Mouse (Mus musculus) monocyte, adult 5-6 weeks (primary cell): ENCODE measurements around the gene Gm3448. TPM values are rescaled to one million over a fixed set of nuclear protein-coding genes. Genes with fewer than 3 reads are reported as not detected.
"Not testable (repeated sequence)": the region's sequence is repeated elsewhere in the genome, so short reads cannot be mapped to it uniquely, and the experiment has no call there.

Experiments used
- ATAC-seq: fragments of 153-309, 156-312 bp; replicated peaks from 2 replicates; pipeline ENCODE4 v1.8.0; 2017; ENCODE audit warnings: mild to moderate bottlenecking; ENCODE audit not compliant: low TSS enrichment, insufficient number of reproducible peaks, severe bottlenecking, poor library complexity, low FRiP score
- total RNA-seq: library from RNA; stranded (forward); fragments of 200-1000, 200-491, 200-594 nt; gene quantifications from 3 replicates; pipeline ENCODE4 v1.2.3, GENCODE M21; 2017

Gene Gm3448
- total RNA-seq, 1 experiment from 2014 or later: 14.7 TPM

GRCm38 (mm10) chr17:15052766-15053165 lies 11.4 kb upstream of the Gm3448 start:
- ATAC-seq: peak; percentile 79

- ATAC-seq: not testable (repeated sequence)
Observed at GRCm38 (mm10) chr17:15050338-15050737, 9.0 kb upstream of the Gm3448 start.

DNA sequence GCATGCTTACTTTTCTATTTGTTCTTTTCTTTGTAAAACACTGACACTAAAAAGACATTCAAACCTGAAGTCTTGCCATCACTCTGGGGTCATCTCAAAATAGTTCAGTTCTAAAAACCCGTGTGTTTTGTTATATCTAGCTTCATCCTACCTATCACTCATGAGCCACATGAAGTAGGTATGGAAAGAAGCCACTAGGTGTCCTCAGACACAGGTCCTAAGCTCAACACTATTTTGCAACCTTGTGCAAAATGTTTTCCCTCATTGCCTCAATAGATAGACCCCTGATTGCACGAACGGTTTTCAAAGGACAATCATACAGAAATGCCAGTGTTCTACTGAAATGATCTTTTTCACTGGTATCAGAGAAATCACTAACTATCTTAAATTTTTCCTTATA lies 882 bp downstream of the Gm3448 start:
- peak; percentile 67 for ATAC-seq

- ATAC-seq: not testable (repeated sequence)
Observed at GRCm38 (mm10) chr17:15031414-15031813, 9.9 kb downstream of the Gm3448 start.

- not testable (repeated sequence) for ATAC-seq
Observed at GRCm38 (mm10) chr17:15025513-15025912, 15.8 kb downstream of the Gm3448 start.

DNA sequence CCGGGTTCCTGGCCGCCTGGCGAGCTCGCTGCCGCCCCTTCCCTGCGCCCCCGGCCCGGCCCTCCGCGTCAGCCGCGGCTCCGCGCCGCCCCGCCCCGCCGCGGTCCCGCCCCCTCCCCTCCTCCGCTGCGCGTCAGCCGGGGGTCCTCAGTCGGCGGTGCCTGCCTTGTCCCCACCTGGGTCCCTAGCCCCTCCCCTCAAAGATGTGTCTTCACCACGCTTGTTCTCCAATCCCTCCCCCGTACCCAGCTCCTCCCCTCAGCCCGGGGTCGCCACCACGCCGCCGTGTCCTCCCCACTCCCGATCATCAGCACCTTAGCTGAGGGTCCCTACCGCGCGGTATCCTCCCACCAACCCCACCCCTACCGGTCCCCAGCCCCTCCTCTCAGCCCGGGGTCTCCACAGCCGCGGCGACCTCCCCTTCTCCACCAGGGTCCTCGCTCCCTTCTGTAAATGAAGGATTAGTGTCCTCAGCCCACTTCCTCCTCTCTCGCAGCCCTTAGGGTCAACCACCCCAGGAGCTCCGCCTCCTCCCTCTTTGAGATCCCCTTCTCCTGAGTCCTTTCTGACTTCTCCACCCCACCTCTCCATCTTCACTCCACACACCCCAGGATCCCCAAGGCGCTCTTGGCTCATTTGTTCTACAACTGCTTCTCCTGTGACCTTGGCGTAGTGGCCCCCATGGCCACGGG lies 16.7 kb downstream of the Gm3448 start:
- peak; percentile 41 for ATAC-seq

GRCm38 (mm10) chr17:15023878-15024492 lies 17.4 kb downstream of the Gm3448 start:
- not testable (repeated sequence) for ATAC-seq

DNA sequence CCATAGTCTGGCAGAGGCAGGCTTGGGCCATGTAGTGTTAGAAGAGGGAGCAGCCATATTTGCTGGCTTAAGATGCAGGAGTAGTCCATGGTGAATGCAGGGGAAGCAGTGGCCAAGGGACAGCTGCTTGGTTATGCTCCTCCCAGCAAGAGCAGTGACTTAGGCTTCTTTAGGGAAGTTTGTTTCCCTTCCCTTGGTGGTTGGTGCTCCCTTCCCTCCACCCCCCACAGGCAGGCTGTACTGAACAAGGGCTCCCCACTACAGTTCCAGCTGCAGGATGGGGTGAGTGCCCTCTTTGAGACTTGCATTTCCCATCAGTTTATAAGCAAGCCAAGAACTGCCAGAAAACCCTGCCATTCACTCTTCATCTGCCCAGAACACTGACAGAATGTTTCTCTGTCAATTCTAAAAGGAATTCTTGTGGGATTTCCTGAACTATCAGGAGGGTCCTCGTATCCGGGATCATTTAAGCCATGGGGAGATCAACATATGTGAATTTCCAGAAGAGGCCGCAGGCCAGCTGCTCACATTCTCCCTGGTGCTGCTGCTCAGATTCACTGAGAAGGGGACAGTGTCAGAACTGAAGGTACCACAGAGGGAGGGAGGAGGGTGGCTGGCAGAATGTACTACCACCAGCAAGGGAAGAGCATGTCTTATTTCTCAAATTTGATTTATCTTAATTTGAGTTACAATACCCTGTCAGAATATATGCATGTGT lies 19.7 kb downstream of the Gm3448 start:
- peak; percentile 55 for ATAC-seq

GRCm38 (mm10) chr17:15009706-15010413 lies 31.5 kb downstream of the Gm3448 start, which contains the start of gene Gm3435:
Gene Gm3435, plus strand, starts transcription at chr17:15010176.
- peak; percentile 95 for ATAC-seq

DNA sequence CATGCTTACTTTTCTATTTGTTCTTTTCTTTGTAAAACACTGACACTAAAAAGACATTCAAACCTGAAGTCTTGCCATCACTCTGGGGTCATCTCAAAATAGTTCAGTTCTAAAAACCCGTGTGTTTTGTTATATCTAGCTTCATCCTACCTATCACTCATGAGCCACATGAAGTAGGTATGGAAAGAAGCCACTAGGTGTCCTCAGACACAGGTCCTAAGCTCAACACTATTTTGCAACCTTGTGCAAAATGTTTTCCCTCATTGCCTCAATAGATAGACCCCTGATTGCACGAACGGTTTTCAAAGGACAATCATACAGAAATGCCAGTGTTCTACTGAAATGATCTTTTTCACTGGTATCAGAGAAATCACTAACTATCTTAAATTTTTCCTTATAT lies 32.2 kb downstream of the Gm3448 start:
- ATAC-seq: peak; percentile 72

DNA sequence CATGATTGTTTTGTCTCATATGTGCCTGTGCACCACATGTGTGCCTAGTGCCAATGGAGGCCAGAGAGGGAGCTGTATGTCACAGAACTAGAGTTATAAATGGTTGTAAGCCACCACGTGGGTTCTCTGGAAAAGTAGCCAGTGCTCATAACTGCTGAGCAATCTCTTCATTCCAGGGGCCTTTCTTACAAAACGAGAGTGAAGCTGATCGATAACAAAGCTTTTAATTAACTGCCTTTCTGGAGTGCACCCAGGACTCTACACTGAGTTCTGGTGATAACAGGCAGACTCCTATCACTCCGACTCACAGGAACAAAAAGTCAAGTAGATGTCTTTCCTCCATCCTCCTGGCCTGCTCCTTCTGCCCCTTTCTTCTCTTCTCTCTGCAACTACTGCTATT lies 41.3 kb downstream of the Gm3448 start:
- ATAC-seq: not testable (repeated sequence)

- not testable (repeated sequence) for ATAC-seq
Observed at GRCm38 (mm10) chr17:14994140-14994539, 47.2 kb downstream of the Gm3448 start.

DNA sequence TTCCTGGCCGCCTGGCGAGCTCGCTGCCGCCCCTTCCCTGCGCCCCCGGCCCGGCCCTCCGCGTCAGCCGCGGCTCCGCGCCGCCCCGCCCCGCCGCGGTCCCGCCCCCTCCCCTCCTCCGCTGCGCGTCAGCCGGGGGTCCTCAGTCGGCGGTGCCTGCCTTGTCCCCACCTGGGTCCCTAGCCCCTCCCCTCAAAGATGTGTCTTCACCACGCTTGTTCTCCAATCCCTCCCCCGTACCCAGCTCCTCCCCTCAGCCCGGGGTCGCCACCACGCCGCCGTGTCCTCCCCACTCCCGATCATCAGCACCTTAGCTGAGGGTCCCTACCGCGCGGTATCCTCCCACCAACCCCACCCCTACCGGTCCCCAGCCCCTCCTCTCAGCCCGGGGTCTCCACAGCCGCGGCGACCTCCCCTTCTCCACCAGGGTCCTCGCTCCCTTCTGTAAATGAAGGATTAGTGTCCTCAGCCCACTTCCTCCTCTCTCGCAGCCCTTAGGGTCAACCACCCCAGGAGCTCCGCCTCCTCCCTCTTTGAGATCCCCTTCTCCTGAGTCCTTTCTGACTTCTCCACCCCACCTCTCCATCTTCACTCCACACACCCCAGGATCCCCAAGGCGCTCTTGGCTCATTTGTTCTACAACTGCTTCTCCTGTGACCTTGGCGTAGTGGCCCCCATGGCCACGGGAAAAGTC lies 48.1 kb downstream of the Gm3448 start:
- ATAC-seq: peak; percentile 33

- not testable (repeated sequence) for ATAC-seq
Observed at GRCm38 (mm10) chr17:14992522-14993138, 48.7 kb downstream of the Gm3448 start.

DNA sequence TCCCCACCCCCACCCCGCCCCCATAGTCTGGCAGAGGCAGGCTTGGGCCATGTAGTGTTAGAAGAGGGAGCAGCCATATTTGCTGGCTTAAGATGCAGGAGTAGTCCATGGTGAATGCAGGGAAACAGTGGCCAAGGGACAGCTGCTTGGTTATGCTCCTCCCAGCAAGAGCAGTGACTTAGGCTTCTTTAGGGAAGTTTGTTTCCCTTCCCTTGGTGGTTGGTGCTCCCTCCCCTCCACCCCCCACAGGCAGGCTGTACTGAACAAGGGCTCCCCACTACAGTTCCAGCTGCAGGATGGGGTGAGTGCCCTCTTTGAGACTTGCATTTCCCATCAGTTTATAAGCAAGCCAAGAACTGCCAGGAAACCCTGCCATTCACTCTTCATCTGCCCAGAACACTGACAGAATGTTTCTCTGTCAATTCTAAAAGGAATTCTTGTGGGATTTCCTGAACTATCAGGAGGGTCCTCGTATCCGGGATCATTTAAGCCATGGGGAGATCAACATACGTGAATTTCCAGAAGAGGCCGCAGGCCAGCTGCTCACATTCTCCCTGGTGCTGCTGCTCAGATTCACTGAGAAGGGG lies 51.1 kb downstream of the Gm3448 start:
- ATAC-seq: peak; percentile 49

GRCm38 (mm10) chr17:14978362-14979038 lies 62.8 kb downstream of the Gm3448 start, which contains the start of the genes 9030025P20Rik and Gm3417:
Gene 9030025P20Rik, plus strand, starts transcription at chr17:14978468.
Gene Gm3417, minus strand, starts transcription at chr17:14978790.
- peak; percentile 96 for ATAC-seq

DNA sequence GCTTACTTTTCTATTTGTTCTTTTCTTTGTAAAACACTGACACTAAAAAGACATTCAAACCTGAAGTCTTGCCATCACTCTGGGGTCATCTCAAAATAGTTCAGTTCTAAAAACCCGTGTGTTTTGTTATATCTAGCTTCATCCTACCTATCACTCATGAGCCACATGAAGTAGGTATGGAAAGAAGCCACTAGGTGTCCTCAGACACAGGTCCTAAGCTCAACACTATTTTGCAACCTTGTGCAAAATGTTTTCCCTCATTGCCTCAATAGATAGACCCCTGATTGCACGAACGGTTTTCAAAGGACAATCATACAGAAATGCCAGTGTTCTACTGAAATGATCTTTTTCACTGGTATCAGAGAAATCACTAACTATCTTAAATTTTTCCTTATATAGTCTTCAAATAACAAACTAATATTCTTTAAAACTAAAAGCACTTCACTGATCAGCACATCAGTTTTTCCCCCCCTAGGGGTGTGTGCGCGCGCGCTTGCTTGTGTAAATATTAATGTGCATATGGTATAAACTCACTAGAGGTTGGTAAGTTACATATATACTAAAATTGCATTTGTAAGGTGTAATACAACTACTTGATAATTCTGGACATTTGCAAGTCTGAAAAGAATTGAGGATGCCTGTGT lies 63.5 kb downstream of the Gm3448 start:
- peak; percentile 65 for ATAC-seq
